Mouse (Mus musculus) CH12.LX (cell line): Measurements from ENCODE around the gene Ccdc40. TPM values are rescaled to one million over a fixed set of nuclear protein-coding genes. Genes with fewer than 3 reads are reported as not detected.

ENCODE experiments used
- DNase-seq: peaks from one replicate; pipeline ENCODE4 v3.0.0-alpha.2; 2013; ENCODE audit errors: extremely low read depth
- H3K27ac ChIP-seq: 2 replicates; pipeline ENCODE4 v1.5.1; 2012; ENCODE audit warnings: low read depth, mild to moderate bottlenecking, control low read depth, moderate library complexity; ENCODE audit not compliant: insufficient read depth
- H3K27me3 ChIP-seq: replicated peaks from 2 replicates; pipeline ENCODE3; 2012; ENCODE audit warnings: inconsistent platforms
- H3K36me3 ChIP-seq, 2 experiments: replicated peaks in 1 of 2; 2 replicates each; pipeline versions ENCODE3 to v1.6.1; 2012; ENCODE audit warnings: inconsistent platforms in 1 of 2, low read length in 1 of 2, mild to moderate bottlenecking in 1 of 2, mixed read lengths in 1 of 2, moderate library complexity in 1 of 2; ENCODE audit not compliant: control insufficient read depth in 1 of 2, insufficient read depth in 1 of 2
- H3K4me1 ChIP-seq, 2 experiments: 2 replicates each; pipeline ENCODE4 v1.6.1; 2012; ENCODE audit warnings: inconsistent platforms in 1 of 2, moderate library complexity in 1 of 2; ENCODE audit not compliant: insufficient read depth in 2 of 2, control insufficient read depth in 1 of 2
- H3K4me2 ChIP-seq: 2 replicates; pipeline ENCODE4 v1.6.1; 2012; ENCODE audit warnings: low read depth, mild to moderate bottlenecking, control low read depth; ENCODE audit not compliant: poor library complexity, insufficient read depth, severe bottlenecking
- H3K4me3 ChIP-seq, 3 experiments: fragments of 150-350 bp in 1 of 3; sonication (generic) in 1 of 3; replicated peaks in 1 of 3; 2 replicates each; pipeline versions ENCODE3 to v1.5.1; 2011 to 2012; ENCODE audit warnings: low read depth in 2 of 3, low read length in 2 of 3, mild to moderate bottlenecking in 2 of 3, moderate library complexity in 2 of 3, control low read depth in 1 of 3, improper control_type of control experiment in 1 of 3, inconsistent platforms in 1 of 3, mixed read lengths in 1 of 3; ENCODE audit not compliant: poor library complexity in 1 of 3
- H3K79me2 ChIP-seq: replicated peaks from 2 replicates; pipeline ENCODE4 v1.6.1; 2012; ENCODE audit warnings: mild to moderate bottlenecking, moderate library complexity; ENCODE audit not compliant: control insufficient read depth, poor library complexity, insufficient read depth, severe bottlenecking; ENCODE audit errors: extremely low read depth
- H3K9ac ChIP-seq: 2 replicates; pipeline ENCODE4 v1.6.1; 2012; ENCODE audit warnings: low read depth, mild to moderate bottlenecking, control low read depth, moderate library complexity; ENCODE audit not compliant: insufficient read depth
- H3K9me3 ChIP-seq: replicated peaks from 2 replicates; pipeline ENCODE3; 2012; ENCODE audit warnings: low read length, inconsistent platforms, mixed read lengths
- BHLHE40 ChIP-seq: IDR thresholded peaks from 2 replicates; pipeline ENCODE4 v1.6.1; 2011; ENCODE audit warnings: mild to moderate bottlenecking, low read depth, low read length, improper control_type of control experiment
- CTCF ChIP-seq, 2 experiments: IDR thresholded peaks in 1 of 2; conservative IDR thresholded peaks in 1 of 2; 2 replicates each; pipeline ENCODE4 v1.5.1; 2011 to 2012; ENCODE audit warnings: low read depth in 2 of 2, low read length in 2 of 2, improper control_type of control experiment in 1 of 2, inconsistent platforms in 1 of 2, mild to moderate bottlenecking in 1 of 2, moderate library complexity in 1 of 2
- ELF1 ChIP-seq: IDR thresholded peaks from 2 replicates; pipeline ENCODE4 v1.6.1; 2014; ENCODE audit warnings: low read depth, mild to moderate bottlenecking, inconsistent platforms, low read length, improper control_type of control experiment
- IRF4 ChIP-seq: IDR thresholded peaks from 2 replicates; pipeline ENCODE4 v1.6.1; 2014; ENCODE audit warnings: low read depth, mild to moderate bottlenecking, inconsistent platforms, low read length, improper control_type of control experiment
- JUND ChIP-seq: conservative IDR thresholded peaks from 2 replicates; pipeline ENCODE4 v1.6.1; 2011; ENCODE audit warnings: low read depth, low read length, improper control_type of control experiment
- MAFK ChIP-seq: IDR thresholded peaks from 2 replicates; pipeline ENCODE4 v1.6.1; 2011; ENCODE audit warnings: low read length, improper control_type of control experiment; ENCODE audit not compliant: insufficient replicate concordance
- MEF2A ChIP-seq: IDR thresholded peaks from 2 replicates; pipeline ENCODE4 v1.6.1; 2014; ENCODE audit warnings: low read depth, mild to moderate bottlenecking, inconsistent platforms, low read length, improper control_type of control experiment, borderline replicate concordance
- MXI1 ChIP-seq: IDR thresholded peaks from 2 replicates; pipeline ENCODE4 v1.6.1; 2011; ENCODE audit warnings: mild to moderate bottlenecking, low read depth, low read length, improper control_type of control experiment
- PAX5 ChIP-seq: IDR thresholded peaks from 2 replicates; pipeline ENCODE4 v1.6.1; 2012; ENCODE audit warnings: low read length, inconsistent platforms, mixed read lengths
- POLR2A ChIP-seq: IDR thresholded peaks from 2 replicates; pipeline ENCODE4 v1.6.1; 2011; ENCODE audit warnings: low read depth, mild to moderate bottlenecking, improper control_type of control experiment, low read length
- POLR2AphosphoS2 ChIP-seq: IDR thresholded peaks from 2 replicates; pipeline ENCODE4 v1.6.1; 2011; ENCODE audit warnings: low read depth, low read length, improper control_type of control experiment
- RAD21 ChIP-seq: IDR thresholded peaks from 2 replicates; pipeline ENCODE4 v1.6.1; 2011; ENCODE audit warnings: low read depth, mild to moderate bottlenecking, low read length, improper control_type of control experiment, moderate library complexity
- SIN3A ChIP-seq: IDR thresholded peaks from 2 replicates; pipeline ENCODE4 v1.6.1; 2012; ENCODE audit warnings: low read length, improper control_type of control experiment, inconsistent platforms
- SMC3 ChIP-seq: IDR thresholded peaks from 2 replicates; pipeline ENCODE4 v1.6.1; 2011; ENCODE audit warnings: low read depth, low read length, improper control_type of control experiment
- TCF12 ChIP-seq: IDR thresholded peaks from 2 replicates; pipeline ENCODE4 v1.6.1; 2014; ENCODE audit warnings: low read depth, mild to moderate bottlenecking, inconsistent platforms, low read length, improper control_type of control experiment
- USF2 ChIP-seq: conservative IDR thresholded peaks from 2 replicates; pipeline ENCODE4 v1.6.1; 2011; ENCODE audit warnings: low read depth, low read length, improper control_type of control experiment
- ZC3H11A ChIP-seq: IDR thresholded peaks from 2 replicates; pipeline ENCODE4 v1.6.1; 2012; ENCODE audit warnings: low read depth, mild to moderate bottlenecking, inconsistent platforms, low read length, improper control_type of control experiment
- ZNF384 ChIP-seq: IDR thresholded peaks from 2 replicates; pipeline ENCODE4 v1.6.1; 2012; ENCODE audit warnings: low read depth, low read length, improper control_type of control experiment, inconsistent platforms
- dilution Hi-C: fragments of 300-500 bp; cut with MboI; formaldehyde crosslinking; loops from 2 replicates; pipeline ENCODE4 v1.14.3; 2020; ENCODE audit warnings: low sequenced_read_pairs; ENCODE audit not compliant: extremely low pct_unique_long_range_greater_than_20kb, extremely low pct_ligation_motif_present
- in situ Hi-C: fragments of 300-500 bp; cut with MboI; formaldehyde crosslinking; loops from 3 replicates; pipeline ENCODE4 v1.14.3; 2019; ENCODE audit warnings: low sequenced_read_pairs, low pct_ligation_motif_present, low pct_unique_long_range_greater_than_20kb, mixed read lengths
- polyA plus RNA-seq: library from polyadenylated mRNA; unstranded; fragments of >175 nt; gene quantifications from 2 replicates; pipeline ENCODE4 v1.2.1, GENCODE M21; 2012; ENCODE audit warnings: low read depth; ENCODE audit not compliant: insufficient read length
- total RNA-seq, 2 experiments: library from RNA; depleted of rRNA; stranded (reverse); fragments of 300-350 nt in 1 of 2; fragments of >200 nt in 1 of 2; gene quantifications; 2 replicates each; pipeline ENCODE4 v1.2.3; 2012 to 2014

Ccdc40 gene
- total and polyA plus RNA-seq, 3 experiments = 0.97 to 1.4 (median 1.3) TPM

- no peaks in the 10 kb centered on the region for H3K36me3 ChIP-seq
- peaks cover 68% of the 10 kb centered on the region for H3K27me3 ChIP-seq
- in situ Hi-C loops = no loop called here
- H3K9me3 ChIP-seq = peaks cover 14% of the 10 kb centered on the region
- H3K4me3 ChIP-seq = no peak overlapping the region
- no peak for TF ChIP-seq MXI1
- TF ChIP-seq IRF4 = no peak
- no peak for TF ChIP-seq PAX5
- TF ChIP-seq MAFK = no peak
- no peak for TF ChIP-seq POLR2A
- TF ChIP-seq MEF2A = no peak
- no peak for TF ChIP-seq POLR2AphosphoS2
- no peak for TF ChIP-seq JUND
- TF ChIP-seq CTCF (conservative IDR thresholded peaks at IDR 0.05 in 1 of 2, IDR thresholded peaks at IDR 0.05 in 1 of 2; ENCODE audit: low read depth in 2 of 2, low read length in 2 of 2) = peak in 1 of 2 experiments; percentile 24; a peak in 1 of 4 replicates
- TF ChIP-seq, all 38 proteins: peak for 1
- Histone ChIP-seq H3K79me2 (no peaks in the 10 kb centered on the region), H3K27ac (no peak overlapping the region), H3K4me1 (peaks cover 13 to 36% of the 10 kb centered on the region in 2 experiments), H3K4me2 (no peak overlapping the region), H3K9ac (no peak overlapping the region)
- DNase-seq = no peak
- dilution Hi-C loops = no loop called here
Measured at GRCm38 (mm10) chr11:119234770-119235169, 6.4 kb downstream of the Ccdc40 start.

GRCm38 (mm10) chr11:119235596-119235995 is 7.2 kb downstream of the Ccdc40 start:
- Histone ChIP-seq H3K27ac (no peak overlapping the region), H3K27me3 (peaks cover 67% of the 10 kb centered on the region), H3K9me3 (peaks cover 14% of the 10 kb centered on the region)

GRCm38 (mm10) chr11:119236354-119236753 is 8.0 kb downstream of the Ccdc40 start:
- in situ Hi-C loops (no loop called here), dilution Hi-C loops (no loop called here)
- H3K4me3 ChIP-seq = no peak overlapping the region
- H3K36me3 ChIP-seq = no peaks in the 10 kb centered on the region
- TF ChIP-seq USF2 (no peak), MAFK (no peak), ELF1 (no peak), SIN3A (no peak), ZC3H11A (no peak), JUND (no peak), BHLHE40 (no peak), SMC3 (no peak), RAD21 (no peak), ZNF384 (no peak)
- H3K27ac ChIP-seq = no peak overlapping the region
- peaks cover 14% of the 10 kb centered on the region for H3K9me3 ChIP-seq
- no peak for DNase-seq
- H3K4me1 ChIP-seq = peaks cover 13 to 31% of the 10 kb centered on the region in 2 experiments
- no peak overlapping the region for H3K9ac ChIP-seq
- peaks cover 62% of the 10 kb centered on the region for H3K27me3 ChIP-seq
- H3K4me2 ChIP-seq = no peak overlapping the region
- no peaks in the 10 kb centered on the region for H3K79me2 ChIP-seq

More at GRCm38 (mm10) chr11:119235596-119235995, 7.2 kb downstream of the Ccdc40 start:
- H3K9ac ChIP-seq = no peak overlapping the region
- peak; percentile 39 for TF ChIP-seq RAD21
- TF ChIP-seq MEF2A = no peak
- 0 out of 2 replicates have a peak, but pooled peaks have one; percentile 9 for TF ChIP-seq TCF12
- TF ChIP-seq CTCF (conservative IDR thresholded peaks at IDR 0.05 in 1 of 2, IDR thresholded peaks at IDR 0.05 in 1 of 2; ENCODE audit: low read depth in 2 of 2, low read length in 2 of 2) = peak; percentile 77 to 97
- TF ChIP-seq SMC3 = peak; percentile 52
- H3K36me3 ChIP-seq = no peaks in the 10 kb centered on the region
- no peaks in the 10 kb centered on the region for H3K79me2 ChIP-seq
- H3K4me2 ChIP-seq = no peak overlapping the region
- in situ Hi-C loops (no loop called here), dilution Hi-C loops (no loop called here)
- DNase-seq = peak; percentile 82
- peaks cover 13 to 36% of the 10 kb centered on the region in 2 experiments for H3K4me1 ChIP-seq
- H3K4me3 ChIP-seq = no peak overlapping the region
